Mouse (Mus musculus): ENCODE measurements around the gene 4930544D05Rik. TPM values are rescaled to one million over a fixed set of nuclear protein-coding genes. Genes with fewer than 3 reads are reported as not detected.

4930544D05Rik gene
- polyA plus RNA-seq, 1 experiment from 2014 or later = not detected

DNA sequence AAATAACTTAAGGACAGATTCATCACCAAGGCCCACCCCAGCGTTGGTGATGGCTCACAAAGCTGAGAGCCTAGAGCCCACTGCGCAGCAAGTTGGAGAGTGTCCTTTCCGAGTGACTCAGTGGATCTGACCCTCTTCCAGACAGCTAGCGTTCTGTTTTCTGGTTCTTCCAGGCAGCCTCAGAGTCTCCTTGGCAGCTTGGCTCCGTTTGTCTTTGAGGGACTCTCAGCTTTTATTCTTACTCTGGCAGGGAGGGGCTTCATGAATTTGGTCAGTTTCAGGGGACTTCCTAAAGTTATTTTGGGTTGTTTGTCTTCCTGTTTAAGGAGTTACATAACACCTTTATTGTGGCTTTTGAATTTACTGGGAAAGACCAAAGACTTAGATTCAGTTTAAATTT, 28.7 kb upstream of the 4930544D05Rik start:
- WGBS = 84% methylated on average over 5 of the region's 5 CpGs
- ATAC-seq (ENCODE audit: insufficient read depth, low FRiP score, low TSS enrichment) (no peak), DNase-seq (ENCODE audit: low spot score) (no peak)
- no peaks in the 10 kb centered on the region for H3K9me3 ChIP-seq (ENCODE audit: control insufficient read depth, low read length)
- H3K27me3 ChIP-seq (ENCODE audit: control insufficient read depth, insufficient read depth, low read length) = no peaks in the 10 kb centered on the region
- H3K9ac ChIP-seq (ENCODE audit: low read length) = no peak overlapping the region
- H3K4me2 ChIP-seq (ENCODE audit: low read depth) = no peak overlapping the region
- no peak overlapping the region for H3K4me3 ChIP-seq (ENCODE audit: low read depth, low read length)
- no peaks in the 10 kb centered on the region for H3K36me3 ChIP-seq (ENCODE audit: control insufficient read depth, insufficient read depth, low read length)
- peaks cover 7% of the 10 kb centered on the region; the same call in 1 of the 2 replicates for H3K4me1 ChIP-seq (ENCODE audit: control insufficient read depth, insufficient read depth, low read length)
- H3K27ac ChIP-seq (ENCODE audit: low read depth, low read length) = no peak overlapping the region

DNA sequence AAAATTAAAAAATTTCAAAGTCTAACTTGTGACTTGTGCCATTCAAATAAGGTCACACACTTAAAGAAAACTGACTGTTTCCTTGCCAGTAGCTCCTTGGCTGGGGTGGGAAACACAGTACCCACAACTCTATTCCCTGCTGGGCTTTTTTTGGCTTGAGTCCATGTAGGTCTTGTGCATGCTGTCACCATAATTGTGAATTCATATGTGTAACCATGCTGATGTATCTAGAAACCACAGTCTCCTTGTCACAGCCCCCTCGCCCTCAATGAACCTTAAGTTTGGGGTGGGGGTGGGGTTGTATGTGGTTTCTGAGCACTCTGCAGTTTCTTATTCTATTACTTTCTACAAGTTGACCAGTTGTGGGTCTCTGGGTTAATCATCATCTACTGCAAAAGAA, 23.9 kb upstream of the 4930544D05Rik start:
- ATAC-seq (ENCODE audit: insufficient read depth, low FRiP score, low TSS enrichment) = no peak
- WGBS = 91% methylated on average over 1 of the region's 1 CpGs

DNA sequence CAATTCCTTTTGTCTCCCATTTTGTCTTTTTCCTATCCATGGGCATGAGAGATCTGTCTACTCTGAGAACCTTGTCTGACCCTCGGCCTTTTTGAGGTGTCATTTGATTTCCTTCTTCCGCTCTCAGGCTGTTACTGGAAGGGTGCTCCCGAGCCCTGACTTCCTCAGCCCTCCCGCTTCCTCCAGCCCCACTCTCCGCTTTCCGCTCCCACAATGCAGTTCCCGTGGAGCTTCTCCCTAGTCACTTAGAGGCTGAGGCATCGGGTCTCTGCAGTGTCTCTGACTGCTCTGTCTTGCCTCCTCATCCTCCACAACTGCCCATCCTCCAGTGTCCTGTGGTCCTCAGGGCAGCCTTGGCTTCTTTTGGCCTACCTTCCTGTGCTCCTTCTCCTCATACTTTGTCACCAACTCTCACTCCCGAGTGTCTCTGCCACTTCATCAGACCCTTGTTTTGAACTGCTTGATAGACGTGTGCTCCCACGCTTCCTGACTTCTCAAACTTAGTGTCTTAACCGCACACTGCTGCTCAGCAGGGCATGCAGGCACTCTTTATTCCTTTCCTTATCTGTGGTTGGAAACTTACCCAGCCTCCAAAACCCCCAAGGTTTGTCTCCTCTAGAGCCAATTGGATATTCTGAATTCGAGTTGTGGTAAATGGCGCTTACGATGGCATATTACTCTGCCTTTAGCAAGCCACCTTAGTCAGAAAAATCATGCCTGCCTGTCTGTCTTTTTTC, 21.2 kb upstream of the 4930544D05Rik start:
- DNase-seq (ENCODE audit: low spot score) (no peak), ATAC-seq (ENCODE audit: insufficient read depth, low FRiP score, low TSS enrichment) (no peak)
- Histone ChIP-seq H3K4me3 (ENCODE audit: low read depth, low read length) (no peak overlapping the region), H3K4me1 (ENCODE audit: control insufficient read depth, insufficient read depth, low read length) (no peaks in the 10 kb centered on the region), H3K27ac (ENCODE audit: low read depth, low read length) (no peak overlapping the region), H3K4me2 (ENCODE audit: low read depth) (no peak overlapping the region), H3K36me3 (ENCODE audit: control insufficient read depth, insufficient read depth, low read length) (no peaks in the 10 kb centered on the region; the same call in none of the 2 replicates), H3K9ac (ENCODE audit: low read length) (no peak overlapping the region), H3K9me3 (ENCODE audit: control insufficient read depth, low read length) (no peaks in the 10 kb centered on the region), H3K27me3 (ENCODE audit: control insufficient read depth, insufficient read depth, low read length) (no peaks in the 10 kb centered on the region)
- 85% methylated on average over 15 of the region's 15 CpGs for WGBS

More for the DNA sequence above, 23.9 kb upstream of the 4930544D05Rik start:
- H3K36me3 ChIP-seq (ENCODE audit: control insufficient read depth, insufficient read depth, low read length) = no peaks in the 10 kb centered on the region
- H3K9me3 ChIP-seq (ENCODE audit: control insufficient read depth, low read length) = no peaks in the 10 kb centered on the region
- H3K9ac ChIP-seq (ENCODE audit: low read length) = no peak overlapping the region
- H3K4me1 ChIP-seq (ENCODE audit: control insufficient read depth, insufficient read depth, low read length) = no peaks in the 10 kb centered on the region
- no peak overlapping the region for H3K4me3 ChIP-seq (ENCODE audit: low read depth, low read length)
- H3K27me3 ChIP-seq (ENCODE audit: control insufficient read depth, insufficient read depth, low read length) = no peaks in the 10 kb centered on the region
- DNase-seq (ENCODE audit: low spot score) = no peak
- H3K4me2 ChIP-seq (ENCODE audit: low read depth) = no peak overlapping the region
- H3K27ac ChIP-seq (ENCODE audit: low read depth, low read length) = no peak overlapping the region

DNA sequence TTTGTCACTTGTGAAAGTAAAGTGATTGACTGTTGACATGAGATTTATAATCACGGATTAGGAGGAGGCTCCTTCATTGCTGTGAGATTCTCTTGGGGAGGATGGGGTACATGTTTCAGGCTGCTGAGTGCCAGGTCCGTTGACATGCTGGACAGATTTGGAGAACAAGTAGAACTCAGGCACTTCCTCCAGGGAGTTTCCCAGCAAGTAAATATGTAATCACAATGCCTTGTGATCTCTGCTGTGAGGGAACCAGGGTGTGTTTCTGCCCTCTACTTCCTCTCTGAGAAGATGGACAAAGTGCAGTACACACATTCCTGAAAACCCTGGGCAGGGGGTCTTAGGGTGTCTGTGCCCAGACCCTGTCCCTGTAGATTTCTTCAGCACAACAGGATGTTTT, 20.0 kb upstream of the 4930544D05Rik start:
- Histone ChIP-seq H3K9me3 (ENCODE audit: control insufficient read depth, low read length) (no peaks in the 10 kb centered on the region), H3K27me3 (ENCODE audit: control insufficient read depth, insufficient read depth, low read length) (no peaks in the 10 kb centered on the region), H3K4me2 (ENCODE audit: low read depth) (no peak overlapping the region), H3K9ac (ENCODE audit: low read length) (no peak overlapping the region), H3K36me3 (ENCODE audit: control insufficient read depth, insufficient read depth, low read length) (no peaks in the 10 kb centered on the region; the same call in none of the 2 replicates), H3K4me3 (ENCODE audit: low read depth, low read length) (no peak overlapping the region), H3K4me1 (ENCODE audit: control insufficient read depth, insufficient read depth, low read length) (no peaks in the 10 kb centered on the region), H3K27ac (ENCODE audit: low read depth, low read length) (no peak overlapping the region)
- WGBS = 85% methylated on average over 2 of the region's 2 CpGs
- no peak for DNase-seq (ENCODE audit: low spot score)
- no peak for ATAC-seq (ENCODE audit: insufficient read depth, low FRiP score, low TSS enrichment)

DNA sequence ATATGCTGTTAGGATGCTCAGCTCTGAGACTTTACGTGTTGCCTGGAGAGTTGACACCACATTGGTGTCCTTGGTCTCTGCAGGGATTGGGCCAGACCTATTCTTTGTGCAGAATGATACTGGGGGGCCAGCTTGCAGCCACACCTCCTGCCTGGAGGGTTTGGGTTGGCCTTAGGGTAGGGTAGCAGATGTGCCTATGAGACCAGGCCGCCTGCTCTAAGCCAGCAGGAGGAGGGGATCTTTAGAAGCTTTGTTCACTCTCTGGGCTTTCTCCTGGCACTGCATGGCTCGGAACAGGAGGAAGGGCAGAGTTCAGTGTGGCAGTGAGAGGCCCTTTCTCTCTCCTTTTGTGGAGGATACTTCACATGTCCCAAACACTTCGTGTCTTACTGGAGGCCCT, 19.6 kb upstream of the 4930544D05Rik start:
- ATAC-seq (ENCODE audit: insufficient read depth, low FRiP score, low TSS enrichment) (no peak), DNase-seq (ENCODE audit: low spot score) (no peak)
- H3K9ac ChIP-seq (ENCODE audit: low read length) = no peak overlapping the region
- no peaks in the 10 kb centered on the region for H3K27me3 ChIP-seq (ENCODE audit: control insufficient read depth, insufficient read depth, low read length)
- H3K4me2 ChIP-seq (ENCODE audit: low read depth) = no peak overlapping the region
- no peak overlapping the region for H3K4me3 ChIP-seq (ENCODE audit: low read depth, low read length)
- WGBS = 60% methylated on average over 4 of the region's 4 CpGs
- H3K9me3 ChIP-seq (ENCODE audit: control insufficient read depth, low read length) = no peaks in the 10 kb centered on the region
- no peaks in the 10 kb centered on the region; the same call in none of the 2 replicates for H3K36me3 ChIP-seq (ENCODE audit: control insufficient read depth, insufficient read depth, low read length)
- H3K4me1 ChIP-seq (ENCODE audit: control insufficient read depth, insufficient read depth, low read length) = no peaks in the 10 kb centered on the region
- H3K27ac ChIP-seq (ENCODE audit: low read depth, low read length) = no peak overlapping the region

DNA sequence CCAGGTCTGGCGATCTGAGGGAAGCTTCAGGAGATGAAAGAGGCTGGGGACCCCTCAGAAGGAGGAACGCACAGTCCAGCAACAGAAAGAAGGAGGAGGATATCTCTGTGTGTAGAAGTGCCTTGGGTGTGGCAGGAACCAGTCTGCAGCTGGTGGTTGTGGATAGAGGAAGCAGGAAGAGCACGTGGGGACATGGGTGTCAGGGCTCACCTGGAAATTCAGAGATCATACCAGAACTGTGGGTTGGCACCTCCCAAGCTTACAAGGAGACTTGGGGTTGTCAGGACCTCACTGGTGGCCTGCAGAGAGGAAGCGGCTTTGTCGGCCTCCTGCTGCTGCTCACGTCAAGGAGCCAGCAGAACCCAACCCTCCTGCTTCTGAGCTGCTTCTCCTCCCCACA, 18.3 kb upstream of the 4930544D05Rik start:
- Histone ChIP-seq H3K36me3 (ENCODE audit: control insufficient read depth, insufficient read depth, low read length) (no peaks in the 10 kb centered on the region; the same call in none of the 2 replicates), H3K9ac (ENCODE audit: low read length) (no peak overlapping the region), H3K27me3 (ENCODE audit: control insufficient read depth, insufficient read depth, low read length) (no peaks in the 10 kb centered on the region), H3K4me2 (ENCODE audit: low read depth) (no peak overlapping the region), H3K4me1 (ENCODE audit: control insufficient read depth, insufficient read depth, low read length) (no peaks in the 10 kb centered on the region), H3K9me3 (ENCODE audit: control insufficient read depth, low read length) (no peaks in the 10 kb centered on the region), H3K4me3 (ENCODE audit: low read depth, low read length) (no peak overlapping the region), H3K27ac (ENCODE audit: low read depth, low read length) (no peak overlapping the region)
- 82% methylated on average over 6 of the region's 6 CpGs for WGBS
- ATAC-seq (ENCODE audit: insufficient read depth, low FRiP score, low TSS enrichment) = no peak
- no peak for DNase-seq (ENCODE audit: low spot score)

DNA sequence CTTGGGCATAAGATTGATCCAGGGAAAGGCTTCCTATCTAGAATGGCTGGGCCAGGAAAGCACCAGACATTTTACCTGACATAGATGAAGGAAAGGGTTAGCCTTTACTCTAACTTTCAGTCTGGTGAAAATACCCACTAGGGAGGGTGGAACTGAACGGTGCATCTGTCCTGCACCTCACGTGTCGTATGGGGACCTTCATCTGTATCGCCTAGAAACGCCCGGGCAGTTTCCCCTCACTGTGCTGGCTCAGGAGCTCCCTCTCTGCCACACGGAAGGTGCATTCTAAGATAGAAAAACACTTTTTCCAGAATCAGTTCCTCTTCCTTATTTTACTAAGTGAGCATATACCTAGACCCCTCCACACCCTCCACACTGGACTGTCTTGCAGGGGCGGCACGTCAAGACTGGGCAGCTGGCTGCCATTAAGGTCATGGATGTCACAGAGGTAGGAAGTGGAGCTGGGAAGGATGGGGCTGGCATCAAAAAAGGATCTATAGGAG, 17.1 kb upstream of the 4930544D05Rik start:
- Histone ChIP-seq H3K9me3 (ENCODE audit: control insufficient read depth, low read length) (no peaks in the 10 kb centered on the region), H3K27me3 (ENCODE audit: control insufficient read depth, insufficient read depth, low read length) (no peaks in the 10 kb centered on the region), H3K4me3 (ENCODE audit: low read depth, low read length) (no peak overlapping the region), H3K9ac (ENCODE audit: low read length) (no peak overlapping the region), H3K4me1 (ENCODE audit: control insufficient read depth, insufficient read depth, low read length) (no peaks in the 10 kb centered on the region), H3K4me2 (ENCODE audit: low read depth) (no peak overlapping the region), H3K36me3 (ENCODE audit: control insufficient read depth, insufficient read depth, low read length) (peaks cover 1% of the 10 kb centered on the region), H3K27ac (ENCODE audit: low read depth, low read length) (no peak overlapping the region)
- no peak for ATAC-seq (ENCODE audit: insufficient read depth, low FRiP score, low TSS enrichment)
- WGBS = 90% methylated on average over 9 of the region's 9 CpGs
- DNase-seq (ENCODE audit: low spot score) = no peak

DNA sequence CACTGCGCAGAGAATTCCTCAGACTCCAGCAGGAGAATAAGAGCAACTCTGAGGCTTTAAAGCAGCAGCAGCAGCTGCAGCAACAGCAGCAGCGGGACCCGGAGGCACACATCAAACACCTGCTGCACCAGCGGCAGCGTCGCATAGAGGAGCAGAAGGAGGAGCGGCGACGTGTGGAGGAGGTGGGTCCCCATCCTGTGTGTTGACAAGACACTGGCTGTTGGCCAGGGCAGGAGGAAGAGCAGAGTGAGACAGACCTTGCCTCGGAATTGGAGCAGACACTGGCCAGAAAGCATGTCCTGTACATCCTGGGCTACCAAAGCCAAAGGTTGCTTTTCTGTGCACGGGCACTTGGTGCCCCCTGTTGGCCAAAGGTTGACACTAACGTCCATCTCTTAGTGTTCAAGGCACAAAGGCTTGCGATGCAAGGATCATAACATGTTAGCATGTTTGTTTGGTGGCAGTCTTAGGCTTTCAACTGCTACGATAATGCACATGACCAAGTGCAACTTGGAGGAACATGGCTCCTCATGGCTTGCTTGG, 10.6 kb upstream of the 4930544D05Rik start:
- Histone ChIP-seq H3K27me3 (ENCODE audit: control insufficient read depth, insufficient read depth, low read length) (no peaks in the 10 kb centered on the region), H3K9me3 (ENCODE audit: control insufficient read depth, low read length) (no peaks in the 10 kb centered on the region), H3K27ac (ENCODE audit: low read depth, low read length) (no peak overlapping the region), H3K4me1 (ENCODE audit: control insufficient read depth, insufficient read depth, low read length) (no peaks in the 10 kb centered on the region), H3K36me3 (ENCODE audit: control insufficient read depth, insufficient read depth, low read length) (peaks cover 18% of the 10 kb centered on the region), H3K9ac (ENCODE audit: low read length) (no peak overlapping the region), H3K4me2 (ENCODE audit: low read depth) (no peak overlapping the region), H3K4me3 (ENCODE audit: low read depth, low read length) (no peak overlapping the region)
- ATAC-seq (ENCODE audit: insufficient read depth, low FRiP score, low TSS enrichment) (no peak), DNase-seq (ENCODE audit: low spot score) (peak; percentile 76)
- 64% methylated on average over 14 of the region's 14 CpGs for WGBS

DNA sequence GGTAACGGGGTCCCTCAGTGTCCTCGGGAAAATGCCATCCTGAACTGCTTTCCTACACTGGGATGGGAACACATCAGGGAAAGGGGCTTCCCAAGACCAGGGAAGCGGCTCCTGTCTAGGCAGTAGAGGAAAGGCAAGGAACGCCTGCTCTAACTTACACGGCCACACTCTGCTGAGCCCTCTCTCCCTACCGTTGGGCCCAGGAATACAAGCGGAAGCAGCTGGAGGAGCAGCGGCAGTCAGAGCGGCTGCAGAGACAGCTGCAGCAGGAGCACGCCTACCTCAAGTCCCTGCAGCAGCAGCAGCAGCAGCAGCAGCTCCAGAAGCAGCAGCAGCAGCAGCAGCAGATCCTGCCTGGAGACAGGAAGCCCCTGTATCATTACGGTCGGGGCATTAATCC, 8.9 kb upstream of the 4930544D05Rik start:
- no peak for ATAC-seq (ENCODE audit: insufficient read depth, low FRiP score, low TSS enrichment)
- no peak for DNase-seq (ENCODE audit: low spot score)
- Histone ChIP-seq H3K27ac (ENCODE audit: low read depth, low read length) (no peak overlapping the region), H3K9me3 (ENCODE audit: control insufficient read depth, low read length) (no peaks in the 10 kb centered on the region), H3K36me3 (ENCODE audit: control insufficient read depth, insufficient read depth, low read length) (peaks cover 21% of the 10 kb centered on the region), H3K4me2 (ENCODE audit: low read depth) (no peak overlapping the region), H3K9ac (ENCODE audit: low read length) (no peak overlapping the region), H3K4me3 (ENCODE audit: low read depth, low read length) (no peak overlapping the region), H3K4me1 (ENCODE audit: control insufficient read depth, insufficient read depth, low read length) (no peaks in the 10 kb centered on the region), H3K27me3 (ENCODE audit: control insufficient read depth, insufficient read depth, low read length) (no peaks in the 10 kb centered on the region)
- 70% methylated on average over 12 of the region's 12 CpGs for WGBS
